Mouse (Mus musculus): Measurements from ENCODE around the gene Eno1. TPM values are rescaled to one million over a fixed set of nuclear protein-coding genes. Genes with fewer than 3 reads are reported as not detected.
A peak's percentile ranks its signal among the peaks of the same experiment; 100 is the strongest.

Eno1 gene
- polyA plus RNA-seq, 1 experiment from 2014 or later = 1,951 TPM

GRCm38 (mm10) chr4:150213910-150214309 is 22.6 kb upstream of the Eno1 start:
- H3K27me3 ChIP-seq (replicated peaks) = no peaks in the 10 kb centered on the region
- H3K4me3 ChIP-seq (replicated peaks) = no peak overlapping the region
- H3K4me1 ChIP-seq (replicated peaks) = peaks cover 10% of the 10 kb centered on the region; the same call in 1 of the 2 replicates
- WGBS = 34% methylated on average over 5 of the region's 5 CpGs
- H3K36me3 ChIP-seq = no peaks in the 10 kb centered on the region
- no peak overlapping the region for H3K9ac ChIP-seq
- no peak overlapping the region for H3K27ac ChIP-seq
- no peak overlapping the region for H3K4me2 ChIP-seq (replicated peaks)
- no peak for ATAC-seq
- H3K9me3 ChIP-seq = no peaks in the 10 kb centered on the region

DNA sequence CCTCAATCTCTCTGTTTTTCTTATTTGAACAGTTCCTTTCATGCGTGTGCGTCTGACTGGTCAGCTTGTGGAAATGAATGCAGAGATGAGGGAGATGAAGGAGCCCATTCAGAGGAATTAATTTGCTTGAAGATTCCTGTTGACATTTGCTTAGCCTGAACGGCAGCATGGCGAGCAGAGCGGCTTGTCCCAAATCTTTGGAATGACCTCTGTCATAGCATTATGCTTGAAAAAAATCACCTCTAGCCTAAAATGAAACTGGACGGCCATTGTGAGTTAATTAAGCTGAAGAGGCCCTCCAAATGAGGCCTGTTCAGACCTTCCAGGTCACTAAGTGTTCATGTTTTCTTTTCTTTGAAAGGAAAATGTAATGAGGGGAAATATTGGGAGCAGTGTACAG is 20.1 kb upstream of the Eno1 start:
- no peaks in the 10 kb centered on the region for H3K27me3 ChIP-seq (replicated peaks)
- H3K27ac ChIP-seq = no peak overlapping the region
- peaks cover 17% of the 10 kb centered on the region; the same call in 1 of the 2 replicates for H3K4me1 ChIP-seq (replicated peaks)
- no peaks in the 10 kb centered on the region for H3K9me3 ChIP-seq
- H3K4me2 ChIP-seq (replicated peaks) = no peak overlapping the region
- H3K36me3 ChIP-seq = no peaks in the 10 kb centered on the region
- H3K9ac ChIP-seq = no peak overlapping the region
- ATAC-seq = no peak
- WGBS = 75% methylated on average over 6 of the region's 6 CpGs
- no peak overlapping the region for H3K4me3 ChIP-seq (replicated peaks)

DNA sequence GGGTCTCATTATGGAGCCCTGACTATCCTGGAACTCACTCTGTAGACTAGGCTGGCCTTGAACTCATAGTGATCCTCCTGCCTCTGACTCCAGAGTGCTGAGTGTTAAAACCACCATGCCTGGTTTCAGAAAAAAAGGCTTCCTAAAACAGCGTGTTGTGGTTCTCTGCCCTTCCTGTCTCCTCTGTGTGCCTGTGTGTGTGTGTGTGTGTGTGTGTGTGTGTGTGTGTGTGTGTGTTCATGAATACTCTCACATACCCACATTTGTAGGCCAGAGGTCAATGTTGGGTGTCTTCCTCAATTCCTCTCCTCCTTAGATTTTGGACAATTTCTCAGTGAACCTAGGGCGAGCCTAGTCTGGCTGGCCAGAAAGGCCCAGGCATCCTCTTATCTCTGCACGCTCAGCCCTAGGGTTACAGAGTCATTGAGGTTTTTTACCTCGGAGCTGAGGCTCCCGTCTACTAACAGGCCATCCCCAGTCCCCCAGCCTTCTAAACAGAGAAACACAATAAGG is 19.4 kb upstream of the Eno1 start:
- WGBS = 66% methylated on average over 5 of the region's 5 CpGs
- no peak overlapping the region for H3K4me2 ChIP-seq (replicated peaks)
- no peaks in the 10 kb centered on the region for H3K27me3 ChIP-seq (replicated peaks)
- H3K4me3 ChIP-seq (replicated peaks) = no peak overlapping the region
- H3K9me3 ChIP-seq = no peaks in the 10 kb centered on the region
- ATAC-seq = no peak
- peaks cover 17% of the 10 kb centered on the region; the same call in 1 of the 2 replicates for H3K4me1 ChIP-seq (replicated peaks)
- no peak overlapping the region for H3K9ac ChIP-seq
- H3K27ac ChIP-seq = no peak overlapping the region
- no peaks in the 10 kb centered on the region for H3K36me3 ChIP-seq

- no peak for ATAC-seq
- Histone ChIP-seq H3K4me2 (replicated peaks) (no peak overlapping the region), H3K27me3 (replicated peaks) (no peaks in the 10 kb centered on the region), H3K36me3 (no peaks in the 10 kb centered on the region), H3K4me3 (replicated peaks) (no peak overlapping the region), H3K27ac (no peak overlapping the region), H3K4me1 (replicated peaks) (peaks cover 12% of the 10 kb centered on the region; the same call in 1 of the 2 replicates), H3K9me3 (no peaks in the 10 kb centered on the region), H3K9ac (no peak overlapping the region)
- 100% methylated on average over 1 of the region's 1 CpGs for WGBS
Observed at GRCm38 (mm10) chr4:150217935-150218334, 18.6 kb upstream of the Eno1 start.

DNA sequence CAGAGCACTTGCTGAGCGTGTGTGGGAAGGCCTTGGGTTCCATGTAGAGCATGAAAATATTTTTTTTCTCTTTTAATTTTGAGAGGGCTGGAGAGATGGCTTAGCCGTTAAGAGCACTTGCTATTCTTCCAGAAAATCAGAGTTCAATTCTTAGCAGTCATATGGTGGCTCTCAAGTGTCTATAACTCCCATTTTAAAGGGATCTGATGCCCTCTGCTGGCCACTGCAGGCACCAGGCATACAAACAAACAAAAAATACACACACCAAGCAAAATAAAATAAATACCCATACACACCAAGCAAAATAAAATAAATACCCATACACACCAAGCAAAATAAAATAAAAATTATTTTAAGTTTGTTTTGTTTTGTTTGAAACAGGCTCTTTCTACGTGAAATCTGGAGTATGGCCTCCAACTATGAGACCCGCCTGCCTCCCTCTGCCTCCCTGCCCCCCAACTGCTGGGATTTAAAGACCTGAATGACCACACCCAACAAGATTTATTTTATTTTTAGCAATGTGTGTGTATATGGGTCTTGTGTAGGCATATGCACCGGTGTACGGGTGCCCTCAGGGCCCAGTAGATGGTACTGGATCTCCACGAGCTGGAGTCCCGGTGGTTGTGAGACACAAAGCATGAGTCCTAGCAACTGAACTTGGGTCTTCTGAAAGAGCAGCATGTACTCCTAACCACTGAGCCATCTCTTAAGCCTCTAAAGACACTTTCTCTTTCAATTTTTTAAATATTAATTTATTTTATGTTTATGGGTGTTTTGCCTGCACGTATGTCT is 16.8 kb upstream of the Eno1 start:
- Histone ChIP-seq H3K9ac (no peak overlapping the region), H3K27ac (no peak overlapping the region), H3K9me3 (no peaks in the 10 kb centered on the region), H3K27me3 (replicated peaks) (no peaks in the 10 kb centered on the region), H3K4me3 (replicated peaks) (no peak overlapping the region), H3K4me2 (replicated peaks) (no peak overlapping the region), H3K36me3 (no peaks in the 10 kb centered on the region), H3K4me1 (replicated peaks) (peaks cover 6% of the 10 kb centered on the region; the same call in 1 of the 2 replicates)
- no peak for ATAC-seq
- WGBS = 71% methylated on average over 9 of the region's 9 CpGs

- 14% methylated on average over 11 of the region's 11 CpGs for WGBS
- peak overlapping the region; percentile 2; the same call in 1 of the 2 replicates for H3K27ac ChIP-seq
Observed at GRCm38 (mm10) chr4:150220584-150220983, 15.9 kb upstream of the Eno1 start.

GRCm38 (mm10) chr4:150221017-150221640 is 15.4 kb upstream of the Eno1 start:
- ATAC-seq = peak; percentile 72
- Histone ChIP-seq H3K27ac (peak overlapping the region; percentile 2), H3K4me2 (replicated peaks) (peak overlapping the region; percentile 55), H3K36me3 (no peaks in the 10 kb centered on the region), H3K9me3 (no peaks in the 10 kb centered on the region), H3K27me3 (replicated peaks) (no peaks in the 10 kb centered on the region), H3K9ac (peak overlapping the region; percentile 40; the same call in 1 of the 2 replicates), H3K4me3 (replicated peaks) (no peak overlapping the region; the same call in 1 of the 2 replicates), H3K4me1 (replicated peaks) (peaks cover 6% of the 10 kb centered on the region; the same call in 1 of the 2 replicates)
- WGBS = 40% methylated on average over 10 of the region's 10 CpGs

More at GRCm38 (mm10) chr4:150220584-150220983, 15.9 kb upstream of the Eno1 start:
- Histone ChIP-seq H3K9ac (peak overlapping the region; percentile 40; the same call in 1 of the 2 replicates), H3K4me1 (replicated peaks) (peaks cover 6% of the 10 kb centered on the region; the same call in 1 of the 2 replicates), H3K27me3 (replicated peaks) (no peaks in the 10 kb centered on the region), H3K4me3 (replicated peaks) (no peak overlapping the region; the same call in 1 of the 2 replicates), H3K4me2 (replicated peaks) (peak overlapping the region; percentile 55), H3K36me3 (no peaks in the 10 kb centered on the region), H3K9me3 (no peaks in the 10 kb centered on the region)
- ATAC-seq = peak; percentile 90

DNA sequence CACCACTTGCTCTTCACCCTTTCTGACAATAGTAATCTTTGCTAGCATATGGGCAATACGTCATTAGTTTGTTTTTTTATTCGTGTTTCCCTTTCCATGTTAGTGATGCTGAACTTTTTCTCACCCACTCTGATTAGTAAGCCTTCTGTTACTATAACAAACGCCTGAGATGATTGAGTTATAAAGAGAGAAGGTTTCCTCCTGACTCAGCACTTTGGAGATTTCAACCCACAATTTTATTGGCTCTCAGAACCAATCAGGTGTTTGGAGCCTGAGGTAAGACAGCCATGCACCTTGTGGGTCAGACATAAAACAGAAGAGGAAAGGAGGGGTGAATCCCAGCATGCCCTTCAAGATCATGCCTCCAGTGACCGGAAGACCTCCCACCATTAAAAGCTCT is 12.7 kb upstream of the Eno1 start:
- H3K27ac ChIP-seq = no peak overlapping the region
- peaks cover 6% of the 10 kb centered on the region; the same call in 1 of the 2 replicates for H3K4me1 ChIP-seq (replicated peaks)
- H3K27me3 ChIP-seq (replicated peaks) = no peaks in the 10 kb centered on the region
- no peak overlapping the region for H3K4me3 ChIP-seq (replicated peaks)
- WGBS = 79% methylated on average over 4 of the region's 4 CpGs
- ATAC-seq = no peak
- H3K9ac ChIP-seq = no peak overlapping the region
- H3K9me3 ChIP-seq = no peaks in the 10 kb centered on the region
- no peaks in the 10 kb centered on the region for H3K36me3 ChIP-seq
- no peak overlapping the region for H3K4me2 ChIP-seq (replicated peaks)

DNA sequence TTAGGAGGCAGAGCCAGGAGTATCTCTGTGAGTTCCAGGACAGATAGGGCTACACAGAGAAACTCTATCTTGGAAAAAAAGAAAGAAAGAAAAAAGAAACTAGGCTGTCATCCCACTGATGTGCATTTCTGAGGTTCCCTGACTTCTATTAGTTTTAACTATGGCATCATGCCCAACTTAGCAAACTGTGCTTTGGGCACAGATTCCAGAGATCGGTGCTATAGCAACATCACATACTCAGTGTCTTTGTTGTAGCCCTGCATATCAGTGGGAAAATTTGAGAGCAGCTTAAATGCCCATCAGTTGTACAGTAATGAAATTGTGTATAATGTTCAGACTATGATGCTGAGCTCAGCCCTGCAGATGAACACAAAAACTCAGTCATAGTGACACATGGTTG is 10.8 kb upstream of the Eno1 start:
- no peak overlapping the region for H3K27ac ChIP-seq
- H3K9me3 ChIP-seq = no peaks in the 10 kb centered on the region
- no peak overlapping the region for H3K4me2 ChIP-seq (replicated peaks)
- H3K27me3 ChIP-seq (replicated peaks) = no peaks in the 10 kb centered on the region
- 0 out of 2 replicates have a peak, but pooled peaks cover 9% of the 10 kb centered on the region for H3K4me1 ChIP-seq (replicated peaks)
- no peak overlapping the region for H3K9ac ChIP-seq
- 91% methylated on average over 1 of the region's 1 CpGs for WGBS
- no peaks in the 10 kb centered on the region for H3K36me3 ChIP-seq
- ATAC-seq = no peak
- no peak overlapping the region for H3K4me3 ChIP-seq (replicated peaks)

DNA sequence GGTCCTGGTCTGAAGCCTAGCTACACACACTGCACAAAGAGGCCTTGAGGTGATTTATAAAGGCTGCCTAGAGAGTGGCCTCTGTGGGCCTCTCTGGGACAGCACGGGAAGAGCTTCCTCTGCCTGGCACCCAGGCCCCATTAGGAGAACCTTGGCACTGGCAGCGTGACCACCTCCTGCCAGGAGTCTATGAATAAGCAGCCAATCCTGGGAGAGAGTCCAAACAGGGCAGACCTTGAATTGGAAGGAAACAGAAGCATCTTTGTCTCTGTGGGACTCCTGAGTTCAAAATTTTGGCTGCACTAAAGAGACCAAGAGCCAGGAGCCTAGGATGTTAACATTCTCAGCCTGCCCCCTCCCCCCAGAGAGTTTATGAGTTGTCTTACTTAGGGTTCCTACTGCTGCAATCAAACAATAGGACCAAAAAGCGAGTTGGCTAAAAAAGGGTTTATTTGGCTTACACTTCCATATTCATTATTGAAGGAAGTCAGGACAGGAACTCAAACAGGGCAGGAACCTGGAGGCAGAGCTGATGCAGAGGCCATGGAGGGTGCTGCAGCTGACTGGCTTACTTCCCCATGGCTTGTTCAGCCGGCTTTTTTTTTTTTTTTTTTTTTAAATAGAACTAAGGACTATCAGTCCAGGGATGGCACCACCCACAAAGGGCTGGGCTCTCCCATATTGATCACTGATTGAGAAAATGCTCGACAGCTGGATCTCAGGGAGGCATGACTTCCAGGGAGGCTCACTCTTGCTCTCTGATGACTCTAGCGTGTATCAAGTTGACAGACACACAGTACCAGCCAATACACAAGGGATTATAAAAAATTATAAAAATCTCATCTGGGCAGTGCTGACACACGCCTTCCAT is 9.5 kb upstream of the Eno1 start:
- WGBS = 57% methylated on average over 7 of the region's 7 CpGs
- Histone ChIP-seq H3K27ac (0 out of 2 replicates have a peak overlapping the region, but pooled peaks have one; percentile 1), H3K4me1 (replicated peaks) (peaks cover 12% of the 10 kb centered on the region; the same call in 1 of the 2 replicates), H3K36me3 (no peaks in the 10 kb centered on the region), H3K9ac (no peak overlapping the region), H3K4me2 (replicated peaks) (no peak overlapping the region), H3K9me3 (no peaks in the 10 kb centered on the region), H3K4me3 (replicated peaks) (no peak overlapping the region), H3K27me3 (replicated peaks) (no peaks in the 10 kb centered on the region)
- no peak for ATAC-seq

DNA sequence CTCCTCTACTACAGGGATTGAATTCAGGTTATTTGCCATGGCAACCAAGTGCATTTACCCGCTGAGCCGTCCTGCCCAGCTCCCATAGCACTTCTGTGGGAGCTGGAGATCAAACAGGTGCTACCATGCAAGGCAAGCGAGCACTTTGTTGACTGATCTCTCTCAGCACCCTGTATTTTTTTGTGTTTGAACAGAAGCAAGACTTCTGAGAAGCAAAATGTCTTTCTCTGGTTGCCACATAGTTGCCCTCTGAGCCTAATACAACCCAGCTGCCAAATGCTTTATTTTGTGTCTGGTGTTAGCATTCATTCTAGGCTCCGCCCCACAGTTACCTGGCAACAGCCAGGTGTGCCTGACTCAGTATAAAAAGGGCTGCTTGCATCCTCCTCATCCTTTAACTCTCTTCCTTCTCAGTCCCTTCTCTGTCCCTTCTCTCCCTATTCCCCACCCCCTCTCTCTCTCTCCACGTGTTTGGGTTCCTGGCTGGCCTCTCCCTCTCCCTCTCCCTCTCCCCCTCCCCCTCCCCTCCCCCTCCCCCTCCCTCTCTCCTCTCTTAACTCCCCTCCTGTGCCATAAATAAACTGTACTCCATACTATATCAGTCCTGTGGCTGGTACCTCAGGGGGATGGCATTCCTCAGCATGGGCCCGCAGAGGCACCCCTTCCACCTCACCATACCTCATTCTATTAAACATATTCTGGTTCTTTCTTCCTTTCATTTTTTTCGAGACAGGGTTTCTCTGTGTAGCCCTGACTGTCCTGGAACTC is 7.8 kb upstream of the Eno1 start:
- no peaks in the 10 kb centered on the region for H3K27me3 ChIP-seq (replicated peaks)
- H3K4me1 ChIP-seq (replicated peaks) = peaks cover 13% of the 10 kb centered on the region; the same call in 1 of the 2 replicates
- no peak overlapping the region for H3K4me2 ChIP-seq (replicated peaks)
- H3K9me3 ChIP-seq = no peaks in the 10 kb centered on the region
- no peak overlapping the region for H3K4me3 ChIP-seq (replicated peaks)
- no peak overlapping the region for H3K27ac ChIP-seq
- no peak for ATAC-seq
- no peaks in the 10 kb centered on the region for H3K36me3 ChIP-seq
- H3K9ac ChIP-seq = no peak overlapping the region
- 43% methylated on average over 7 of the region's 7 CpGs for WGBS

Data from intestine, embryonic 15.5 days (tissue).